Comparison of ENCODE assay signal across 19 mouse cellular contexts in the genomic region with DNA sequence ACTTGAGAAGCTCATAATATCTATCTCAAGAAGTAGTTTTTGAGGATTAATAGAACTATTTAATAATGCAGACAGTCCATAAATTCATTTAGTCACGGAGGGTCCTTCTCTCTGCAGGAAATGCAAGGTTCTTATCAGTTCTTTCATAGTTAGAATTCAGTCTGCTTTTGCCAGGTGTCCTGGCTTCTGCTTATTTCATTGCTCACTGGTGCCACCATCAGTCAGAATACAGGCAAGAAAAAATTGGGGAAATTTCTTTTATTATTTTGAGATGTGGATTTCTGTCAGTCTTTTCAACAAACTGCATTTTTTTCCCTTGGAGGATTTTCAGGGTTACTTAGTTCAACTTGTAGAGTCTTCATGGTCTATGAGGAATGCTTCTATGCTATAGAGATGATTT. TPM values are rescaled to one million over a fixed set of nuclear protein-coding genes. Genes with fewer than 3 reads are reported as not detected.
DNase-seq lines count a peak whose midpoint lies in the region; ATAC-seq and TF ChIP-seq lines count a peak whose summit lies in the region.
"Had no signal": no experiment of that assay in that cellular context is flagged by ENCODE, and none has a peak within 500 bp of the region (broad histone marks: within the 10 kb centered on the region; RNA-seq: fewer than 3 reads in every experiment).

No protein-coding gene starts in this region.

- H3K27me3 ChIP-seq in embryonic facial prominence, embryonic 14.5 days (replicated peaks; ENCODE audit: control insufficient read depth, insufficient read depth, low read length): peaks cover 9% of the 10 kb centered on the region
- peaks cover 21% of the 10 kb centered on the region for H3K27me3 ChIP-seq in embryonic facial prominence, embryonic 10.5 days (replicated peaks; ENCODE audit: low read depth, poor library complexity, severe bottlenecking)
- no peaks in the 10 kb centered on the region for H3K27me3 ChIP-seq in kidney, adult 2 months (replicated peaks; ENCODE audit: control insufficient read depth, insufficient read depth, low read length)
- H3K27me3 ChIP-seq in midbrain, embryonic 14.5 days (ENCODE audit: control insufficient read depth, insufficient read depth, low read length): no peaks in the 10 kb centered on the region
- H3K27me3 ChIP-seq in midbrain, embryonic 11.5 days (ENCODE audit: control insufficient read depth, insufficient read depth, low read length): no peaks in the 10 kb centered on the region
- H3K27me3 ChIP-seq: heart, embryonic 13.5 days had no signal

- H3K4me2 ChIP-seq in embryonic facial prominence, embryonic 14.5 days (ENCODE audit: low read depth, low read length): no peak overlapping the region
- no peak overlapping the region for H3K4me2 ChIP-seq in midbrain, embryonic 14.5 days (ENCODE audit: low read length)
- no peak overlapping the region for H3K4me2 ChIP-seq in midbrain, embryonic 11.5 days
- H3K4me2 ChIP-seq: heart, embryonic 13.5 days; lung, embryonic 15.5 days had no signal

- no peak for TF ChIP-seq CTCF in kidney, adult 2 months (conservative IDR thresholded peaks at IDR 0.05; ENCODE audit: insufficient read depth, insufficient read length, low read depth, low read length)

- H3K4me3 ChIP-seq in embryonic facial prominence, embryonic 14.5 days (ENCODE audit: low read depth, low read length): no peak overlapping the region
- H3K4me3 ChIP-seq in embryonic facial prominence, embryonic 10.5 days: no peak overlapping the region
- H3K4me3 ChIP-seq in kidney, adult 2 months (ENCODE audit: insufficient read depth, low read depth, low read length): no peak overlapping the region
- H3K4me3 ChIP-seq in midbrain, embryonic 14.5 days (replicated peaks; ENCODE audit: low read depth, low read length): no peak overlapping the region
- H3K4me3 ChIP-seq in midbrain, embryonic 11.5 days (ENCODE audit: low read depth, low read length): no peak overlapping the region
- H3K4me3 ChIP-seq: heart, embryonic 13.5 days; hindbrain, embryonic 10.5 days; lung, embryonic 15.5 days had no signal

- 5% methylated on average over 1 of the region's 1 CpGs for WGBS in embryonic facial prominence, embryonic 14.5 days
- WGBS in embryonic facial prominence, embryonic 10.5 days: 12% methylated on average over 1 of the region's 1 CpGs
- 14% methylated on average over 1 of the region's 1 CpGs for WGBS in kidney, adult 2 months
- WGBS in midbrain, embryonic 14.5 days: 13% methylated on average over 1 of the region's 1 CpGs
- 22% methylated on average over 1 of the region's 1 CpGs for WGBS in midbrain, embryonic 11.5 days

- H3K27ac ChIP-seq in embryonic facial prominence, embryonic 14.5 days (replicated peaks; ENCODE audit: low read depth, low read length): no peak overlapping the region
- H3K27ac ChIP-seq in embryonic facial prominence, embryonic 10.5 days (replicated peaks): no peak overlapping the region
- H3K27ac ChIP-seq in kidney, adult 2 months (ENCODE audit: insufficient read depth, low read depth, low read length): no peak overlapping the region
- no peak overlapping the region for H3K27ac ChIP-seq in midbrain, embryonic 14.5 days (replicated peaks; ENCODE audit: low read depth, low read length)
- no peak overlapping the region for H3K27ac ChIP-seq in midbrain, embryonic 11.5 days (ENCODE audit: low read depth, low read length)
- H3K27ac ChIP-seq: heart, embryonic 13.5 days; hindbrain, embryonic 10.5 days; lung, embryonic 15.5 days had no signal

- no peak for TF ChIP-seq POLR2A in kidney, adult 2 months (IDR thresholded peaks at IDR 0.05; ENCODE audit: low read depth, low read length)

- H3K9me3 ChIP-seq in embryonic facial prominence, embryonic 14.5 days (ENCODE audit: control insufficient read depth, low read length): no peaks in the 10 kb centered on the region
- no peaks in the 10 kb centered on the region for H3K9me3 ChIP-seq in embryonic facial prominence, embryonic 10.5 days
- H3K9me3 ChIP-seq in midbrain, embryonic 14.5 days (ENCODE audit: control insufficient read depth, low read length): no peaks in the 10 kb centered on the region
- no peaks in the 10 kb centered on the region for H3K9me3 ChIP-seq in midbrain, embryonic 11.5 days (ENCODE audit: control insufficient read depth, low read length)
- H3K9me3 ChIP-seq: heart, embryonic 13.5 days; hindbrain, embryonic 10.5 days; lung, embryonic 15.5 days had no signal

- DNase-seq in embryonic facial prominence, embryonic 14.5 days (ENCODE audit: low spot score): peak; percentile 8
- DNase-seq in embryonic facial prominence, embryonic 10.5 days (ENCODE audit: low spot score): no peak
- DNase-seq in kidney, adult 2 months: peak; percentile 4
- DNase-seq in kidney, adult 18-20 months: no peak
- peak; percentile 57 for DNase-seq in midbrain, embryonic 14.5 days
- DNase-seq in midbrain, embryonic 11.5 days (ENCODE audit: low spot score, missing footprints): no peak
- DNase-seq in embryo, embryonic 11 days: peak; percentile 5
- DNase-seq in c-Kit-positive CD71-positive TER-119-positive erythroid progenitor cells, embryonic 14.5 days (ENCODE audit: low spot score): no peak
- DNase-seq: adrenal gland, postnatal 14 days; gastrocnemius, postnatal 36 days; kidney, adult 11 months; thymus, adult 2 months had no signal

- H3K9ac ChIP-seq in embryonic facial prominence, embryonic 14.5 days (ENCODE audit: low read depth, low read length): no peak overlapping the region
- H3K9ac ChIP-seq in midbrain, embryonic 14.5 days (replicated peaks; ENCODE audit: low read length): no peak overlapping the region
- no peak overlapping the region for H3K9ac ChIP-seq in midbrain, embryonic 11.5 days (ENCODE audit: low read length)
- H3K9ac ChIP-seq: heart, embryonic 13.5 days; lung, embryonic 15.5 days had no signal

- no peak for ATAC-seq in embryonic facial prominence, embryonic 14.5 days (ENCODE audit: low read depth)
- no peak for ATAC-seq in midbrain, embryonic 14.5 days (ENCODE audit: low FRiP score, low TSS enrichment)
- ATAC-seq in midbrain, embryonic 11.5 days (ENCODE audit: low FRiP score): no peak

- no peaks in the 10 kb centered on the region for H3K4me1 ChIP-seq in embryonic facial prominence, embryonic 14.5 days (ENCODE audit: control insufficient read depth, insufficient read depth, low read length)
- H3K4me1 ChIP-seq in embryonic facial prominence, embryonic 10.5 days: 0 out of 2 replicates have a peak, but pooled peaks cover 3% of the 10 kb centered on the region
- H3K4me1 ChIP-seq in kidney, adult 2 months (ENCODE audit: control insufficient read depth, insufficient read depth, low read length): no peaks in the 10 kb centered on the region
- H3K4me1 ChIP-seq in midbrain, embryonic 14.5 days (ENCODE audit: control insufficient read depth, insufficient read depth, low read length): no peaks in the 10 kb centered on the region
- no peaks in the 10 kb centered on the region for H3K4me1 ChIP-seq in midbrain, embryonic 11.5 days (ENCODE audit: control insufficient read depth, insufficient read depth, low read length)
- H3K4me1 ChIP-seq: heart, embryonic 13.5 days; lung, embryonic 15.5 days had no signal

- no peaks in the 10 kb centered on the region for H3K36me3 ChIP-seq in embryonic facial prominence, embryonic 14.5 days (ENCODE audit: control insufficient read depth, insufficient read depth, low read length)
- H3K36me3 ChIP-seq in embryonic facial prominence, embryonic 10.5 days (replicated peaks): no peaks in the 10 kb centered on the region
- no peaks in the 10 kb centered on the region for H3K36me3 ChIP-seq in kidney, adult 2 months (ENCODE audit: control insufficient read depth, insufficient read depth, low read length)
- no peaks in the 10 kb centered on the region for H3K36me3 ChIP-seq in midbrain, embryonic 14.5 days (ENCODE audit: control insufficient read depth, insufficient read depth, low read length)
- H3K36me3 ChIP-seq in midbrain, embryonic 11.5 days (ENCODE audit: control insufficient read depth, insufficient read depth, low read length): no peaks in the 10 kb centered on the region
- H3K36me3 ChIP-seq: G1E; heart, embryonic 13.5 days; hindbrain, embryonic 10.5 days; lung, embryonic 15.5 days had no signal

RNA-seq across cellular contexts. Expression of a gene that starts 2.6 kb away (rescaled TPM):
- polyA plus RNA-seq in embryonic facial prominence, embryonic 14.5 days (2014; fragmentation: Nextera tagmentation; extraction: Ambion mirVana): 5.5 and 7.4 TPM in 2 replicates
- 3.2 and 5.4 TPM in 2 replicates for polyA plus RNA-seq in embryonic facial prominence, embryonic 10.5 days (2016; fragmentation: Nextera tagmentation; extraction: Ambion mirVana)
- polyA plus RNA-seq in kidney, adult 2 months (2012; rRNA removed): 0.02 TPM in 1 of 2 replicates, not detected in the other
- 29.6 and 34.1 TPM in 2 replicates for polyA plus RNA-seq in midbrain, embryonic 14.5 days (2014; fragmentation: Nextera tagmentation; extraction: Ambion mirVana)
- 3.6 and 3.7 TPM in 2 replicates for polyA plus RNA-seq in midbrain, embryonic 11.5 days (2014; fragmentation: Nextera tagmentation; extraction: Ambion mirVana)
- polyA plus RNA-seq: G1E; thymus, adult 2 months had no signal

RNA-seq across cellular contexts. Expression of a gene that starts 25.4 kb away (rescaled TPM):
- not detected in 2 replicates for polyA plus RNA-seq in embryonic facial prominence, embryonic 14.5 days (2014; fragmentation: Nextera tagmentation; extraction: Ambion mirVana)
- not detected in 2 replicates for polyA plus RNA-seq in embryonic facial prominence, embryonic 10.5 days (2016; fragmentation: Nextera tagmentation; extraction: Ambion mirVana)
- not detected in 2 replicates for polyA plus RNA-seq in kidney, adult 2 months (2012; rRNA removed)
- not detected in 2 replicates for polyA plus RNA-seq in midbrain, embryonic 14.5 days (2014; fragmentation: Nextera tagmentation; extraction: Ambion mirVana)
- polyA plus RNA-seq in midbrain, embryonic 11.5 days (2014; fragmentation: Nextera tagmentation; extraction: Ambion mirVana): not detected in 2 replicates
- polyA plus RNA-seq: G1E; heart, embryonic 13.5 days; hindbrain, embryonic 10.5 days; limb, embryonic 14.5 days; lung, embryonic 15.5 days; neural tube, embryonic 14.5 days; small intestine, adult 2 months; thymus, adult 2 months had no signal

Comparison
In these comparisons a context has a peak if more than half of its experiments do, and no peak if none do; other contexts are left out.
1. DNase-seq: peak in embryonic facial prominence, embryonic 14.5 days (single experiment), kidney, adult 2 months (single experiment), midbrain, embryonic 14.5 days (single experiment) and embryo, embryonic 11 days (single experiment); none in embryonic facial prominence, embryonic 10.5 days (single experiment), kidney, adult 18-20 months (single experiment), midbrain, embryonic 11.5 days (single experiment) and c-Kit-positive CD71-positive TER-119-positive erythroid progenitor cells, embryonic 14.5 days (single experiment).